Mouse (Mus musculus) brain, embryonic 14.5 days (tissue): ENCODE measurements around the gene Gm21972.

ENCODE experiments used
- CTCF ChIP-seq: fragments of 200-500 bp; IDR thresholded peaks from 2 replicates; pipeline ENCODE4 v1.5.1; 2012; ENCODE audit warnings: inconsistent platforms, mild to moderate bottlenecking, moderate library complexity, borderline replicate concordance; ENCODE audit not compliant: insufficient read depth, insufficient read length; ENCODE audit errors: extremely low read depth
- POLR2A ChIP-seq: fragments of 200-500 bp; IDR thresholded peaks from 2 replicates; pipeline ENCODE4 v1.6.1; 2012; ENCODE audit warnings: mild to moderate bottlenecking, inconsistent platforms, borderline replicate concordance; ENCODE audit not compliant: poor library complexity, insufficient read depth, insufficient read length, severe bottlenecking; ENCODE audit errors: extremely low read depth

DNA sequence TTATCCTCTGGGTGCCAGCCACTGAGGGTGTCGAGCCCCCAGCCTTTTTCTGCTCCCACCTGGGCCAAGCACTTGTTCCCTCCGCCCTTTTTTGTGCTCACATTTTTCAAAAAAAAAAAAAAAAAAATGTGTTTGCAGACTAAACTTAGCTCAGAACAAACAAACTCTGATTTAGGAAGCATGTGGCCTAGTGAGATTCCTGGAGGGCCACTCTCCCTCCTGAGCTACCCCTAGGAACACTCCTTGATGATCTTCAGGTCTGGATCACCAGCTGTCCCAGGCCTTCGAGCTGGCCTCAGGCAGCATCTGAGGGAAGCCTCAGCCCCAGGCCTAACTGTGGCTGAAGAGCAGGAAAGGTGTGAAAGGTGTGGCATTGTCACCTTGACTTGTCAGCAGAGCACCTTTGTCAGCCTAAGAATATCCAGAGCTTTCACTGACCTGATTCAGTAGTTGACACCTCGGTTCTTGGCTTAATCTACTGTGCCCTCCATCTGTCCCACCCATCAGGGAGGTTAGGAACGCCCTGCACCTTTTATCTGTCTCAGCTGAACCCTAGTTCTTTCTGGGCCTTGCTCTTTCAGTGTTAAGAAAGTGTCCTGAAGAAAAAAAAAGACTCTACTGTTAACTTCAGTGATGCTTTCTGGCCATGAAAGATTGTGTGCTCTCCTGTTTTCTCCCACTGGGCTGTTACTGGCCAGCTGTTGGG is 48.7 kb downstream of the Gm21972 start:
- no peak for TF ChIP-seq POLR2A
- TF ChIP-seq CTCF: no peak
